Mouse (Mus musculus) B cell, adult 2 months (primary cell): ENCODE data around the gene Mysm1.

Source experiments
- DNase-seq, 2 experiments: peaks; one replicate each; pipeline ENCODE4 v3.0.0; 2022

Mysm1 gene

GRCm38 (mm10) chr4:94941221-94941855 lies 37.6 kb downstream of the Mysm1 start:
- DNase-seq, result no peak

GRCm38 (mm10) chr4:94928743-94929142 lies 50.2 kb downstream of the Mysm1 start, which contains the start of gene Eqtn:
Eqtn (minus strand) TSS chr4:94928843.
- no peak for DNase-seq

DNA sequence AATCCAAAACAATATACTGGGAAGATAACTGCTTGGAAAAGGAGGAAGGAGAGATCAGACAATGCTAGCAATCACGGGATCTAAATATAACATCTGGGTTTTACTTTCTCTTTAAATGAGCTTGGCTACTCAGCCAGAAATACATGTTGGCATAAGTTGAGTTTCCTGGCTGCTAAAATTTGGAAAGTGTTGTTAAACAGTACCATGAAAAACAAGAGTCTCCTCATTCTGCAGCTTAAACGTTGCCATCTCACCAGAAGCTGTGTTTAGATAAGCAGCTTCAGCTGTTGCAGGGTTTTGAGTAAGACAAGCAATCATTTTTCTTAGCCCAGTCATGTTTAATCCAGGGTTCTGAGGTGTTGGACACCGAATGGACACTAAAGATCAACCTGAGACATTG lies 77.1 kb downstream of the Mysm1 start:
- DNase-seq, result no peak

DNA sequence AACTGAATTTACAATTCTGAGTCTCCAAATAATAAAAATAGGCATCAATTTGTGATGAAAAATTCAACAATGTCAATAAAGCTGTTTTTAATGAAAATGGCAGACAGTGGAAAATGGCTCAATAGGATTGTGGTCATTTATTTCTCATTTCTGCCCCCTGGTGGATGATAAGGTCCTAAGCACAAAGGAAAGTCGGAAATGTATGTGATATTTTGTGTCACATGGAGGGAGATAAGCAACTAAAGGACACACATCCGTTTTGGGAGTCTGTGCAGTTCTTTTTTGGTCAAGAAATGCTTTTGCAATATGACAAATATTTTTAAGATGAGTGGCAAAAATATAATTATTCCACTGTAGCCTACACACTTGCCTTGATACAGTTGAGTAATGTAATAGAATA lies 78.2 kb downstream of the Mysm1 start:
- peak in 1 of 2 experiments; percentile 2 for DNase-seq
